Mouse (Mus musculus) bone marrow, adult 2 months (tissue): ENCODE data around the gene Ankrd55. TPM values are rescaled to one million over a fixed set of nuclear protein-coding genes. Genes with fewer than 3 reads are reported as not detected.
A peak's percentile ranks its signal among the peaks of the same experiment; 100 is the strongest.

ENCODE experiments used
- H3K27ac ChIP-seq: fragments of 200-500 bp; 2 replicates; pipeline ENCODE4 v1.5.1; 2012; ENCODE audit warnings: low read depth, mild to moderate bottlenecking, control low read depth, inconsistent platforms, low read length; ENCODE audit not compliant: control insufficient read depth, poor library complexity, insufficient read depth
- H3K4me1 ChIP-seq: fragments of 200-500 bp; 2 replicates; pipeline ENCODE4 v1.6.1; 2011; ENCODE audit warnings: low read length; ENCODE audit not compliant: control insufficient read depth, insufficient read depth
- H3K4me3 ChIP-seq: fragments of 200-500 bp; replicated peaks from 2 replicates; pipeline ENCODE3; 2011; ENCODE audit warnings: mild to moderate bottlenecking, low read depth, low read length, control low read depth; ENCODE audit not compliant: control insufficient read depth
- CTCF ChIP-seq: fragments of 200-500 bp; IDR thresholded peaks from 2 replicates; pipeline ENCODE4 v1.5.1; 2011; ENCODE audit warnings: low read length, control low read depth; ENCODE audit not compliant: control insufficient read depth, insufficient read depth
- POLR2A ChIP-seq: fragments of 200-500 bp; IDR thresholded peaks from 2 replicates; pipeline ENCODE4 v1.6.1; 2011; ENCODE audit warnings: low read depth, mild to moderate bottlenecking, control low read depth, low read length, borderline replicate concordance; ENCODE audit not compliant: control insufficient read depth
- WGBS: fragments of 180-500 bp; shearing (Covaris S2); methylation state at CpG from one replicate; pipeline ENCODE4 v1.1.7; 2018; 5-methylcytosine and 5-hydroxymethylcytosine counted together
- polyA plus RNA-seq: library from polyadenylated mRNA; stranded (reverse); fragments of >200 nt; gene quantifications from 2 replicates; pipeline ENCODE4 v1.2.4, GENCODE M21; 2011; ENCODE audit warnings: low replicate concordance; ENCODE audit not compliant: missing spikeins, insufficient read depth, insufficient read length

Ankrd55 gene
- polyA plus RNA-seq, 1 experiment = not detected

DNA sequence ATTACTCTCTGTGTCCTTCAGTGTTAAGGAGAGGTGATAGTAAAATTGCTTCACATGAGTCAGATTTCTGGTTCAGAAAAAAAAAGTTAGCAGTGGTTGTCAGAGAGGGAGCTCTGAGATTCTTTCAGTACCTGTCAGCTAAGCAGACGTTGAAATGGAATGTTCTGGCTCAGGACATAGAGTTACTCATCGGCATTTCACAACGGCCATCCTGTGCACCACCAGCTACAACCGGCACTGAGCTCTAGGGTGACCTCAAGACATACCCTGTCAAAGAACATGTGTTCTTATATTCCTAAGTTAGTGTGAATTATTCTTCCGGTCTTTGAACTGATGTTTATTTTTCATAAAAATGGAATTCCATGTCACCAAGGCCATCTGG is 55.4 kb downstream of the Ankrd55 start:
- WGBS = 52% methylated on average over 5 of the region's 5 CpGs
- no peak overlapping the region for H3K27ac ChIP-seq

DNA sequence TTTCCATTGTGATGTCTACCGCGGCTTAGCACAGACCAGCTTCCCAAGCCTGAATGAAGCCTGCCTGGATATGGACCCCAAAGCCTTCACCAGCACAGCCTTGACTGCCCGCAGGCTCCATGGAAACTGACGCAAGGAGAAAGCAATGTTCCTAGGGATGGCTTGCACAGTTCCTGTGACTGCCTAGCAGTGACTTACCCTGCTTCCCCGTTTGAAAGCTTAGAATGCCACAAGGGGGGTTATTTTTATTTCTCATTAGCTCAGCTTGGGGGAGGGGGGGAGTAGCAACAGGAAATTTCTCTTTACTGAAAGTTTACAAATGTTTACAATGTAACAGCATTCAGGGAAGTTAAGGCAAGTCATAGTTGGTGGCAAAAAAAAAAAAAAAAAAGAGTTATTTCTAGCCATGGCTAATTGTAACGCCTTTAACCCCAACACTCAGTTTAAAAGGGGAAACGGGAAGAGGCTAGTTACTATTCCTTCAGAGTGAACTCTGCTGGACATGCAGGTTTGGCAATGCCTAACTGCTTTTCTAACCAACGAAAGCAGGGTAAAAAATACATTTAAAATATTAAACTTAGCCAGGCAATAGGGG is 56.1 kb downstream of the Ankrd55 start:
- no peak for TF ChIP-seq CTCF
- TF ChIP-seq POLR2A = no peak
- Histone ChIP-seq H3K4me1 (no peaks in the 10 kb centered on the region; the same call in 1 of the 2 replicates), H3K4me3 (no peak overlapping the region), H3K27ac (peak overlapping the region; percentile 44; the same call in 1 of the 2 replicates)
- 38% methylated on average over 8 of the region's 8 CpGs for WGBS

More for the DNA sequence above, 55.4 kb downstream of the Ankrd55 start:
- no peaks in the 10 kb centered on the region; the same call in 1 of the 2 replicates for H3K4me1 ChIP-seq
- no peak for TF ChIP-seq POLR2A
- no peak for TF ChIP-seq CTCF
- H3K4me3 ChIP-seq = no peak overlapping the region

DNA sequence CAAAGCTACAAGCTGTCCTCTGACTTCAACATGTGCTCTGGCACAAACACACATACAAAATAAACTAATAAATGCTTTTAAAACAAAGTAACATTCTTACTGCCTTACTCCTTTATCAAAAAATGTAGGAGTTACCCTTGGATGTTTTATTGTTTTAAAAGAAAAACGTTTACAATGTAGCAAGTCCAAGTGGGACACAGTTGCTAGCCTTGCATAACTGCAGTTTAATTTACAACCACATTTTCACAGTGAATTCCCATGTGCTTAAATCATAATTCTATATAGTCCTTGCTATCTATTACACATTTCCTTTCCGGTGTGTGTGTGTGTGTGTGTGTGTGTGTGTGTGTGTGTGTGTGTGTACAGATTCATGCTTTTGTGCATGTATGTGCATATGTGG is 57.3 kb downstream of the Ankrd55 start:
- 71% methylated on average over 2 of the region's 2 CpGs for WGBS
- Histone ChIP-seq H3K4me3 (no peak overlapping the region), H3K4me1 (no peaks in the 10 kb centered on the region; the same call in 1 of the 2 replicates), H3K27ac (no peak overlapping the region)
- TF ChIP-seq POLR2A = no peak
- no peak for TF ChIP-seq CTCF

DNA sequence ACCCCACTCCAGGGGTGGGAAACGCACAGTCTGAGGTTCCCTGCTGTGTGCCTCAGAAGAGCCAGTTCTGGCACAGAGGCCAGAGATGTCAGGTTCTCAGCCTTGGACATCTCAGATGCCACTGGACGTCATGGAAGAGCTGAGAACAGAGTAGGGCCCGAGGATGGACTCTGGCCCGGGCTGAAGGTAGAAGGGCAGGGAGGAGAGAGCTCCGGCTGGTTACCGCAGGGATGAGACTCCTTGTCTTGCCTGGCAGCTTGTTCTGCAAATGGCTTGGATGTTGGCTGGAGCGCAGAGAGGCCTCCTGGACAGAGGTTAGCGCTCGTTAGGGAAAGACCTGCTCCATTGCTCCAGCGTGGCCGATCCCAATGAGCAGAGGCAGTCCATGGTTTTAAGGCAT is 57.8 kb downstream of the Ankrd55 start:
- Histone ChIP-seq H3K4me1 (no peaks in the 10 kb centered on the region; the same call in 1 of the 2 replicates), H3K4me3 (no peak overlapping the region), H3K27ac (no peak overlapping the region)
- TF ChIP-seq POLR2A (no peak), CTCF (no peak)
- WGBS = 90% methylated on average over 11 of the region's 11 CpGs

DNA sequence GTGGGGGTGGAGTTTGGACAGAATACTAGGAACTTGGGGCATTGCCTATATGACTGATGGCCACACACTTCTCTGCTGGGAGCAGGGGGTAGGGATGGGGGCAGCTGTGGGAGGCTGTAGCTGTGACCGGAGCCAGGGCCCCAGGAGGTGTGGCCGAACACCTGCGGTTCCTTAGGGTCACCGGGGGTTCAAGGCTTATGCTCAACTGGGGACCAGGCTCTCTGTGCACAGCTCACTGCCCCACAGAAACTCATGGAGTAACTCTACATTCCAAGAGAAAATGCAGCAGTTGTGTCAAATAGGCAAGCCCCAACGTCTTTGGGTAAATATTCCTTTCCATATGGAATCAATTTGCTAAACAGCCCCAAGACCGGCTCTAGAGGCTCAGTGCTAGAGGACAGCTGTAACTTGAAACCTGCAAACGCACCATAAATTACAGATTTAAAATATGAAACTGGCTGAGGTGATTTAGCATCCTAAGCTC is 58.5 kb downstream of the Ankrd55 start:
- WGBS = 80% methylated on average over 7 of the region's 7 CpGs
- TF ChIP-seq CTCF (no peak), POLR2A (no peak)
- H3K4me3 ChIP-seq = no peak overlapping the region
- H3K27ac ChIP-seq = no peak overlapping the region
- H3K4me1 ChIP-seq = no peaks in the 10 kb centered on the region; the same call in 1 of the 2 replicates

DNA sequence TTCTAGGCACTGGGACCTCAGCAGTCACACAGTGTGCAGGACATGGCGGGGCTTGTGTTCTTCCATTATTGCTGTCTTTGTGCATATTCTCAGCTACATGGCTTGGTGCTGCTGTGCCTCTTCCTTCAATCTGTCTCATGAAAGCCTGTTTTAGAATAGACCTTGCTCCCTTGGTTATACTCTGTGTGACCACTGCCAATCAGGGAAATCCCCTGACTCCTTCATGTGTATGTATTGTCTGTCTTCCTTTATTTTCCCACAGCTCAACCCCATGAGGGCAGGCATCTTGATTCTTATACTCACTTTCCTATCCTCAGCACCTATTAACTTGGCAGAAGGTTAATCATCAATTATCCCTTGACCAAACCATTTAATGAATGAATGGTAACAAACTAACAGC is 60.0 kb downstream of the Ankrd55 start:
- no peaks in the 10 kb centered on the region; the same call in 1 of the 2 replicates for H3K4me1 ChIP-seq
- TF ChIP-seq CTCF (no peak), POLR2A (no peak)
- no peak overlapping the region for H3K27ac ChIP-seq

DNA sequence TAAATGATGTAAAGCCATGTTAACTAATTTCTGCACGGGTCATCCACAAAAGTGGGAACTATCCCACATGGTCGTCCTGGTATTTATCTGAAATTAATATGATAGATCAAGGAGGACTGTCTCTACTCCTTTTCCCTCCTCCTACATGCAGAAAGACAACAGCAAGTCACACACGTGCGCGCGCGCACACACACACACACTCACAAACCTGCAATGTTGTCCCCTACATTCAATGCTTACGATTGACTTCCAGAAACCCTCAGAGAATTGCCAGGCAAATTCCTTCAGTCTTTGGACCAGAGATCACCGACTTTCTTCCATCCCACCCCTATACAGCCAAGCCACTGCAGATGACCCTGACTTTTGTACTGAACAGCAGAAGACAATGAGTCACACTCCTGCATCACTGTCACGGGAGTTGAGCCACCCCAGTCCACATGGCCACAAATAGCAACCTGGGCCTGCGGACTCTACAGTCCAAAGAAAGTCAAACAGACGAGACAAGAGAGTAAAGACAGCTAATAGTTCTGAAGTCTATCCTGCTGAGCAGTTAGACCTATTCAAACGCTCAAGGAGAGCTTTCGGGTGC is 60.7 kb downstream of the Ankrd55 start:
- no peaks in the 10 kb centered on the region; the same call in 1 of the 2 replicates for H3K4me1 ChIP-seq
- no peak overlapping the region for H3K27ac ChIP-seq
- H3K4me3 ChIP-seq = no peak overlapping the region
- WGBS = 83% methylated on average over 14 of the region's 14 CpGs
- TF ChIP-seq POLR2A (no peak), CTCF (no peak)

More for the DNA sequence above, 60.0 kb downstream of the Ankrd55 start:
- WGBS = 89% methylated on average over 1 of the region's 1 CpGs
- H3K4me3 ChIP-seq = no peak overlapping the region

DNA sequence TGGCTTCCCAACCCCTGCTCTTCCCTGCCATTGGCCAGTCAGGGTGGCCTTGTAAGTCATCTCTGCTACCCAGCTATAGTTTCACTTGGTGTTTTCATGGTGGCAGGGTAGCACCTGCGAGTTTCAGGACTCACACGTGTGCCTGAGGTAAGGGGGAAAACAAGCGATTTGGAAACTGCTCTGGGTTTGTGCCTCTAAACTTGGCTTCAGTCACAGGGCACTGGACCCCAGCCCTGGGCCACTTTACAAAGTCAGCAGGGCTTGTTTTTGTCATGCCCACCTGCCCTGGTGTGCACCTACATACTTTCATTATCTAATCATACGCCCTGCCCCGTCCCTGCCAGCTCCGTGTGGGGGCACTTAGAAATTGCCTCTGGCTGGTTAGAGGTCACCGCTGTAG is 61.2 kb downstream of the Ankrd55 start:
- TF ChIP-seq CTCF (no peak), POLR2A (no peak)
- Histone ChIP-seq H3K4me1 (no peaks in the 10 kb centered on the region; the same call in 1 of the 2 replicates), H3K27ac (no peak overlapping the region), H3K4me3 (no peak overlapping the region)
- 85% methylated on average over 7 of the region's 7 CpGs for WGBS
